Mouse (Mus musculus): ENCODE results near the gene Tmem176a.
A peak's percentile ranks its signal among the peaks of the same experiment; 100 is the strongest.
"Not testable (repeated sequence)": the region's sequence is repeated elsewhere in the genome, so short reads cannot be mapped to it uniquely, and the experiment has no call there.

Tmem176a gene

GRCm38 (mm10) chr6:48840371-48840969, at the start of gene Tmem176a:
TSS of gene Tmem176a (plus strand) at chr6:48840919.
- DNase-seq (ENCODE audit: low read depth, low spot score), result peak; percentile 20

GRCm38 (mm10) chr6:48801897-48802296, 38.8 kb upstream of the Tmem176a start:
- peak; percentile 81 for DNase-seq (ENCODE audit: low read depth, low spot score)

- DNase-seq (ENCODE audit: low read depth, low spot score), result peak; percentile 24
Observed at GRCm38 (mm10) chr6:48803406-48804051, 37.2 kb upstream of the Tmem176a start.

GRCm38 (mm10) chr6:48804346-48804745, 36.4 kb upstream of the Tmem176a start:
- no peak for DNase-seq (ENCODE audit: low read depth, low spot score)

DNA sequence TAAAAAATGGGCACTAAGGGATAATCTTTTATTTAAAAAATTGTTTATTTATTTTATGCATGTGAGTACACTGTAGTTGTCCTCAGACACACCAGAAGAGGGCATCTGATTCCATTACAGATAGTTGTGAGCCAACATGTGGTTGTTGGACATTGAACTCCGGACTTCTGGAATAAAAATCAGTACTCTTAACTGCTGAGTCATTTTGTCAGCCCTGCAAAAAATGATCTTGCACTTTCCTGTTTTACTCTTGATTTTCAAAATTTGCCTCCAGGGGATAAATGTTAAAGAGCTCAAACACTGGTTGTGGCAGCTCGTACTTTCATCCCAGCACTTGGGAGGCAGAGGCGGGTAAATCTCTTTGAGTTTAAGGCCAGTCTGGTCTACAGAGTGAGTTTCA, 34.0 kb upstream of the Tmem176a start:
- no peak for DNase-seq (ENCODE audit: low read depth, low spot score)

GRCm38 (mm10) chr6:48809494-48810219, 31.1 kb upstream of the Tmem176a start:
- no peak for DNase-seq (ENCODE audit: low read depth, low spot score)

DNA sequence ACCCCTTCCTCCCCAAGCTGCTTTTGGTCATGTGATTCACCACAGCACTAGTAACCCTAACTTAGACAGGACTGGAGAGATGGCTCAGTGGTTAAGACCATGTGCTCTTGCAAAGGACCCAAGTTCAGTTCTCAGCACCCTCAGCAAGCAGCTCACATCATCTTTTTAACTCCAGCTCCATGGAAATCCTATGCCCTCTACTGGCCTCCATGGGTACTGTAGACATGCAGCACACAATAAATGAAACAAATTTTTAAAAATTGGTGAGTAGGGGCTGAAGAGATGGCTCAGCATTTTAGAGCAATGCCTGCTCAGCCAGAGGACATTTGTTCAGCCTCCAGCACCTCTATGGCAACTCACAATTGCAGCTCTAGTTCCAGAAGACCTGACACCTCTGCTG, 25.7 kb upstream of the Tmem176a start:
- peak; percentile 28 for DNase-seq (ENCODE audit: low read depth, low spot score)

DNA sequence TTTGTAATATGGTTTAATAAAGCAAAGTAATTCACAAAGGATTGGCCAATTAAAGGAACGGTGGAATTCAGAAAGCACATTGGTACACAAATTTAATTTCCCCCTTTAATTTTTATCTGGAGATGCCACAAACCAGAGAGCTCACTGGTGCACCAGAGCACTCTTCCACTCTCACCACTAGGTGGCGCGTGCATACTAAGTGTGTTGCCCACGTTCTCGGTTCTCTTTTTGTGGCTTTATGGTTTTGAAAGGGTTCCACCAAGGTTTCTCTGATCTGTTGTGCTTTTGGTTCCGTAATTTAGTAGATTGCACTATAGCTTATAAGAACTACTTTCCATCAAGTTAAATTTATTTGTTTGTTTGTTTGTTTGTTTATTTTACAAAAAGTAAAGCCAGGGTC, 22.9 kb upstream of the Tmem176a start:
- peak; percentile 89 for DNase-seq (ENCODE audit: low read depth, low spot score)

- not testable (repeated sequence) for DNase-seq (ENCODE audit: low read depth, low spot score)
Observed at GRCm38 (mm10) chr6:48821991-48822785, 18.5 kb upstream of the Tmem176a start.

- DNase-seq (ENCODE audit: low read depth, low spot score), result no peak
Observed at GRCm38 (mm10) chr6:48825016-48825415, 15.7 kb upstream of the Tmem176a start.

GRCm38 (mm10) chr6:48828976-48829375, 11.7 kb upstream of the Tmem176a start:
- no peak for DNase-seq (ENCODE audit: low read depth, low spot score)

DNA sequence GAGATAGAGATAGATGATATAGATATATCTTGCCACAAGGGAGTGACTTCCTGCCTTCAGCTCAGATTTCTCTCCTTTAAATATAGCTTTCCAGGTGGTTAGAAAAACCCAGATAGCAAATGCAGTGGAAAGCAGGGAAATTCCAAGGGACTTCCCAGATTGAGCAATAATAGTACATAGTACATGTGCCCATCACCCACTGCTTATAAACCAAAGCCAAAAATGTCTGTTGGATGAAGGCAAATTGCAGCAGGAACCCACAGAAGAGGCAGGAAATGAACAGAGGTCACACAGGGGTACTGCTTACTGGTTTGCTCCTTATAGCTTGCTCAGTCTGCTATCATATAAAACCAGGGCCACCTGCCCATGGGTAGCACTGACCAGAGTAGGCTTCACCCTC, 11.1 kb upstream of the Tmem176a start:
- peak; percentile 52 for DNase-seq (ENCODE audit: low read depth, low spot score)

DNA sequence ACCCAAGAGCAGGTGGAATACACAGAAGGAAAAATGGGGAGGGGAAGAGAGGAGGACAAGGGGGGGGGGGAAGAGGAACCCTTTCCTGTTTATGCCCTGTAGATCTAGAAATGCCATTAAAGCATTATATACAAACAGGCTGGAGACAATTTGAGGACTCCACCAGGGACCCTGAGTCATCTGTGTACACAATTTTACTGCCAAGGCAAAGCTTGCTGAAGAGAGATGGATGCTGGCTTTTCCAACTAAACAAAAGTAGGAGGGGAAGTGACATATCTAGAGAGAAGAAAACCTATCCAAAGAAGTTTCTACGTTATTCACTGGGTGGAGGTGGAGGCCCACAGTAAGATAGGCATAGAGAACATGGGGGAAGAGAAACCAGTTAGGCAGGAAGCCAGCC, 10.5 kb upstream of the Tmem176a start:
- DNase-seq (ENCODE audit: low read depth, low spot score), result no peak

GRCm38 (mm10) chr6:48831141-48831540, 9.6 kb upstream of the Tmem176a start:
- no peak for DNase-seq (ENCODE audit: low read depth, low spot score)

GRCm38 (mm10) chr6:48832426-48832825, 8.3 kb upstream of the Tmem176a start:
- DNase-seq (ENCODE audit: low read depth, low spot score), result no peak

- DNase-seq (ENCODE audit: low read depth, low spot score), result no peak
Observed at GRCm38 (mm10) chr6:48833515-48833914, 7.2 kb upstream of the Tmem176a start.

- DNase-seq (ENCODE audit: low read depth, low spot score), result no peak
Observed at GRCm38 (mm10) chr6:48835241-48835640, 5.5 kb upstream of the Tmem176a start.

DNA sequence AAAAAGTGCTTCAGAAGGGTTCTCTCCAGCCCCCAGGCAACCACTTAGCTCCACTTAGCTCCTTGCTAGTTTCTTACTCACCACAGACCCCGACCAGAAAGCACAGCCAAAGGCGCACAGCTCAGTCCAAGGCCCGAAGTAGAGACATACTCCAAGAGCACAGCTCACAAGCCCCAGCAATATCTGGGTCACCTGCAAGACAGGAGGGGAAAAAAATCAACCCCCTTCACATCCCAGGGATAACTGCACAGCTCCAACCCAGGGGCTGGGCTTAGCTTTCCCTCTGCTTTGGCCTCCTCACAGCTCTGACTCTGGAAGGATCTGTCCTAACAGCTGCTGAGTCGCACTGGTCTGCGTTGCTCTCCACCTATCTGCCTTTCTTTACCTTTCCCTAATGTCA, 4.6 kb upstream of the Tmem176a start:
- no peak for DNase-seq (ENCODE audit: low read depth, low spot score)

GRCm38 (mm10) chr6:48837516-48837915, 3.2 kb upstream of the Tmem176a start:
- no peak for DNase-seq (ENCODE audit: low read depth, low spot score)

- DNase-seq (ENCODE audit: low read depth, low spot score), result no peak
Observed at GRCm38 (mm10) chr6:48838321-48839080, 2.2 kb upstream of the Tmem176a start.

DNA sequence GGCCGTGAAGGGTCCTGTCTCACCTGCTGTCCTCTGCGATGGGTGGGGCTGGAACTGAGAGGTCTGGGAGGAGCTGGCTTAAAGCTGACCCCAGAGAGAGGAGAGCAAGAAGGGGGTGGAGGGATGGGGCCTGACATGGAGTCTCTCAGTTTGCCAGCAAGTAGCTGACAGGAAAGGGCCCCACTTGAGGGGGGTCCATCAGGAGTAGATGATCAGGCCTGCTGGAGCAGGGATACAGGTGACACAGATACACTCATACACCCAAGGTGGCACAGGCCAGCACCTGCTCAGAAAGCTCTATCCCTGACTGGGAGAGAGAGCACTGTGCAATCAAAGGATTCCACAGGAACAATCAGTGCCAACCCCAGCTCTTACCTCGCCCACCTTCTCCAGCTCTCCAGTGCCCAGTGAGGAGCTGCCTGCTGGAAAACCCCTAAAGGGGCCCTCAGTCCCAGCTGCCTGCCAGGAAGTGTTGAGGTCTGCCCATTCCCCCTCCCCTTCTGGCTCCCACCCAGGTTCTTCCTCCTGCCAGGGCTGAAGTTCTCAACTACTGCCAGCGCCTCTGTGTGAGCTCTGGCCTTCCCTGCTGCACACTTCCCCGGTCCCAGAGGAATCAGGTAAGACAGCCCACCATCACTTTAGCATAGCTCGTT, 380 bp downstream of the Tmem176a start, which contains the start of gene Tmem176b:
TSS of gene Tmem176b (minus strand) at position 524 of the 653 bp plus-strand sequence.
- peak; percentile 43 for DNase-seq (ENCODE audit: low read depth, low spot score)

All from CD4-positive, CD25-positive, alpha-beta regulatory T cell, adult 2 months (primary cell).